Mouse (Mus musculus) lung, embryonic 16.5 days (tissue): Measurements from ENCODE around the gene Mettl14. TPM values are rescaled to one million over a fixed set of nuclear protein-coding genes. Genes with fewer than 3 reads are reported as not detected.

Source experiments
- ATAC-seq: fragments of 200-750 bp; cut with Nextera tagmentation; 2 replicates; pipeline ENCODE4 v1.8.0; 2017; ENCODE audit warnings: low read depth, mild to moderate bottlenecking, moderate library complexity
- H3K27ac ChIP-seq: fragments of 300-500 bp; sonication (generic); 2 replicates; pipeline ENCODE4 v1.5.1; 2014; ENCODE audit warnings: mild to moderate bottlenecking, control low read depth, low read length
- H3K27me3 ChIP-seq: fragments of 300-500 bp; sonication (generic); 2 replicates; pipeline ENCODE4 v1.6.1; 2014; ENCODE audit warnings: low read depth, low read length, mixed read lengths; ENCODE audit not compliant: control insufficient read depth, insufficient read depth
- H3K36me3 ChIP-seq: fragments of 300-500 bp; sonication (generic); 2 replicates; pipeline ENCODE4 v1.6.1; 2014; ENCODE audit warnings: low read length; ENCODE audit not compliant: control insufficient read depth, insufficient read depth
- H3K4me1 ChIP-seq: fragments of 300-500 bp; sonication (generic); replicated peaks from 2 replicates; pipeline ENCODE4 v1.6.1; 2014; ENCODE audit warnings: low read length, mixed read lengths; ENCODE audit not compliant: control insufficient read depth, insufficient read depth
- H3K4me2 ChIP-seq: fragments of 300-500 bp; sonication (generic); 2 replicates; pipeline ENCODE4 v1.6.1; 2014; ENCODE audit warnings: low read depth, low read length, control low read depth
- H3K4me3 ChIP-seq: fragments of 300-500 bp; sonication (generic); 2 replicates; pipeline ENCODE4 v1.5.1; 2014; ENCODE audit warnings: mild to moderate bottlenecking, low read length, control low read depth
- H3K9ac ChIP-seq: fragments of 300-500 bp; sonication (generic); 2 replicates; pipeline ENCODE4 v1.6.1; 2014; ENCODE audit warnings: low read length, control low read depth
- H3K9me3 ChIP-seq: fragments of 300-500 bp; sonication (generic); 2 replicates; pipeline ENCODE4 v1.6.1; 2016; ENCODE audit warnings: low read length; ENCODE audit not compliant: control insufficient read depth
- WGBS: fragments of 180-500 bp; shearing (Covaris S2); extraction: QIAGEN DNeasy Blood & Tissue Kit; methylation state at CpG from one replicate; pipeline ENCODE4 v1.1.7; 2014; 5-methylcytosine and 5-hydroxymethylcytosine counted together
- polyA plus RNA-seq: library from polyadenylated mRNA; unstranded; fragments of >200 nt; fragmentation: Nextera tagmentation; extraction: Ambion mirVana; gene quantifications from 2 replicates; pipeline ENCODE4 v1.2.1, GENCODE M21; 2015

Gene Mettl14
- polyA plus RNA-seq, 1 experiment from 2014 or later: 25.1 TPM

GRCm38 (mm10) chr3:123333055-123333424, 52.9 kb downstream of the Mettl14 start:
- ATAC-seq: peak; percentile 40
- 8% methylated on average over 4 of the region's 4 CpGs for WGBS
- no peak overlapping the region for H3K9ac ChIP-seq
- H3K4me2 ChIP-seq: no peak overlapping the region
- H3K4me3 ChIP-seq: no peak overlapping the region
- peak overlapping the region; percentile 59 for H3K27ac ChIP-seq
- H3K36me3 ChIP-seq: peaks cover 9% of the 10 kb centered on the region
- H3K27me3 ChIP-seq: no peaks in the 10 kb centered on the region; the same call in 1 of the 2 replicates
- no peaks in the 10 kb centered on the region for H3K9me3 ChIP-seq
- H3K4me1 ChIP-seq: peaks cover 20% of the 10 kb centered on the region

GRCm38 (mm10) chr3:123332330-123333054, 53.4 kb downstream of the Mettl14 start:
- Histone ChIP-seq H3K4me3 (no peak overlapping the region), H3K9me3 (no peaks in the 10 kb centered on the region), H3K4me1 (peaks cover 20% of the 10 kb centered on the region), H3K27ac (peak overlapping the region; percentile 59), H3K27me3 (no peaks in the 10 kb centered on the region; the same call in 1 of the 2 replicates), H3K36me3 (peaks cover 10% of the 10 kb centered on the region), H3K9ac (no peak overlapping the region), H3K4me2 (no peak overlapping the region)
- ATAC-seq: no peak
- 48% methylated on average over 2 of the region's 2 CpGs for WGBS

- Histone ChIP-seq H3K27me3 (no peaks in the 10 kb centered on the region; the same call in 1 of the 2 replicates), H3K36me3 (peaks cover 12% of the 10 kb centered on the region; the same call in 1 of the 2 replicates), H3K9ac (no peak overlapping the region), H3K4me1 (peaks cover 17% of the 10 kb centered on the region), H3K27ac (no peak overlapping the region), H3K4me2 (no peak overlapping the region), H3K4me3 (no peak overlapping the region), H3K9me3 (no peaks in the 10 kb centered on the region)
- ATAC-seq: no peak
- 66% methylated on average over 4 of the region's 4 CpGs for WGBS
Measured at GRCm38 (mm10) chr3:123330221-123330620, 55.7 kb downstream of the Mettl14 start.

GRCm38 (mm10) chr3:123329251-123329650, 56.7 kb downstream of the Mettl14 start:
- Histone ChIP-seq H3K27me3 (no peaks in the 10 kb centered on the region; the same call in 1 of the 2 replicates), H3K4me1 (peaks cover 10% of the 10 kb centered on the region), H3K36me3 (peaks cover 12% of the 10 kb centered on the region; the same call in 1 of the 2 replicates), H3K9me3 (no peaks in the 10 kb centered on the region), H3K4me3 (no peak overlapping the region), H3K9ac (no peak overlapping the region), H3K27ac (no peak overlapping the region), H3K4me2 (no peak overlapping the region)
- ATAC-seq: peak; percentile 63; the same call in 1 of the 2 replicates
- WGBS: 37% methylated on average over 6 of the region's 6 CpGs

- no peak overlapping the region for H3K4me3 ChIP-seq
- peaks cover 10% of the 10 kb centered on the region; the same call in 1 of the 2 replicates for H3K36me3 ChIP-seq
- no peak overlapping the region for H3K27ac ChIP-seq
- peaks cover 2% of the 10 kb centered on the region; the same call in 1 of the 2 replicates for H3K4me1 ChIP-seq
- H3K9me3 ChIP-seq: no peaks in the 10 kb centered on the region
- no peaks in the 10 kb centered on the region; the same call in 1 of the 2 replicates for H3K27me3 ChIP-seq
- H3K9ac ChIP-seq: no peak overlapping the region
- no peak for ATAC-seq
- H3K4me2 ChIP-seq: no peak overlapping the region
- WGBS: 44% methylated on average over 4 of the region's 4 CpGs
Measured at GRCm38 (mm10) chr3:123324326-123324725, 61.6 kb downstream of the Mettl14 start.

- WGBS: 34% methylated on average over 1 of the region's 1 CpGs
- Histone ChIP-seq H3K4me2 (no peak overlapping the region), H3K9me3 (no peaks in the 10 kb centered on the region), H3K27ac (no peak overlapping the region), H3K4me3 (no peak overlapping the region), H3K4me1 (peaks cover 2% of the 10 kb centered on the region; the same call in 1 of the 2 replicates), H3K27me3 (no peaks in the 10 kb centered on the region), H3K9ac (no peak overlapping the region), H3K36me3 (0 out of 2 replicates have a peak, but pooled peaks cover under 1% of the 10 kb centered on the region)
- ATAC-seq: no peak
Measured at GRCm38 (mm10) chr3:123322147-123322546, 63.8 kb downstream of the Mettl14 start.

GRCm38 (mm10) chr3:123321612-123322011, 64.3 kb downstream of the Mettl14 start:
- 0 out of 2 replicates have a peak, but pooled peaks have one; percentile 38 for ATAC-seq
- no peak overlapping the region for H3K4me2 ChIP-seq
- 90% methylated on average over 6 of the region's 6 CpGs for WGBS
- peaks cover 2% of the 10 kb centered on the region; the same call in 1 of the 2 replicates for H3K4me1 ChIP-seq
- H3K36me3 ChIP-seq: no peaks in the 10 kb centered on the region
- H3K9ac ChIP-seq: no peak overlapping the region
- H3K4me3 ChIP-seq: no peak overlapping the region
- H3K27me3 ChIP-seq: no peaks in the 10 kb centered on the region
- no peaks in the 10 kb centered on the region for H3K9me3 ChIP-seq
- H3K27ac ChIP-seq: no peak overlapping the region

- ATAC-seq: no peak
- Histone ChIP-seq H3K9ac (no peak overlapping the region), H3K36me3 (no peaks in the 10 kb centered on the region), H3K27ac (no peak overlapping the region), H3K9me3 (no peaks in the 10 kb centered on the region), H3K27me3 (no peaks in the 10 kb centered on the region), H3K4me3 (no peak overlapping the region), H3K4me1 (peaks cover 2% of the 10 kb centered on the region; the same call in 1 of the 2 replicates), H3K4me2 (no peak overlapping the region)
- 77% methylated on average over 9 of the region's 9 CpGs for WGBS
Measured at GRCm38 (mm10) chr3:123320341-123320740, 65.6 kb downstream of the Mettl14 start.
